In the genomic region with DNA sequence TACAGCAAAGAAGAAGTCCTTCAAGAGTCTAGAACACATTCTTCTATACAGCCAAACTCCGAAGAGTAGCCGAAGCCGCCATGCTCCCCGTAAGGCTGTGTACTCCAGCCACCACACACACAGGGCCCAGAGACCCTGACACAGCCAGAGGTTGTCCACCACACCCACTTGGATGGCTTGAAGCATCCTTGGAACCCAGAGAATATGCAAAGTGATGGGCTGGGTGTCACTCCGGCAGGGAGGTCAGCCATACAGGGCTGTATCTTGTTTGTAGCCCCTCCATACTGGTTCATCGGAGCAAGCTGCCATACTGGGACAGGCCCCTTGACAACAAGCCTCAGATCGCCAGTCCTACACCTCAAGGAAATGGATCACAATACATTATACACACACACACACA, we compare ENCODE assay signal across 21 mouse cellular contexts. TPM values are rescaled to one million over a fixed set of nuclear protein-coding genes. Genes with fewer than 3 reads are reported as not detected.
A peak's percentile ranks its signal among the peaks of the same experiment; 100 is the strongest.
DNase-seq lines count a peak whose midpoint lies in the region; ATAC-seq lines count a peak whose summit lies in the region.
"Had no signal": no experiment of that assay in that cellular context is flagged by ENCODE, and none has a peak within 500 bp of the region (broad histone marks: within the 10 kb centered on the region; RNA-seq: fewer than 3 reads in every experiment).

No protein-coding gene starts in this region.

- H3K27ac ChIP-seq in heart, embryonic 13.5 days (replicated peaks), result peak overlapping the region; percentile 76
- peak overlapping the region; percentile 82 for H3K27ac ChIP-seq in kidney, embryonic 16.5 days (ENCODE audit: low read length)
- H3K27ac ChIP-seq in stomach, embryonic 14.5 days (ENCODE audit: low read length), result peak overlapping the region; percentile 52; the same call in 1 of the 2 replicates
- no peak overlapping the region for H3K27ac ChIP-seq in hindbrain, embryonic 16.5 days (ENCODE audit: low read depth, low read length)
- H3K27ac ChIP-seq: embryonic facial prominence, embryonic 12.5 days; hindbrain, embryonic 14.5 days; layer of hippocampus, adult 2 months; liver, embryonic 14.5 days had no signal

- no peaks in the 10 kb centered on the region for H3K27me3 ChIP-seq in heart, embryonic 13.5 days (replicated peaks)
- no peaks in the 10 kb centered on the region for H3K27me3 ChIP-seq in kidney, embryonic 16.5 days (ENCODE audit: insufficient read depth, low read length)
- H3K27me3 ChIP-seq in stomach, embryonic 14.5 days (ENCODE audit: control insufficient read depth, insufficient read depth, low read length), result no peaks in the 10 kb centered on the region
- H3K27me3 ChIP-seq in hindbrain, embryonic 16.5 days (replicated peaks; ENCODE audit: control insufficient read depth, insufficient read depth, low read length), result no peaks in the 10 kb centered on the region
- H3K27me3 ChIP-seq: embryonic facial prominence, embryonic 12.5 days; lung, embryonic 15.5 days had no signal

- peaks cover 42% of the 10 kb centered on the region for H3K4me1 ChIP-seq in heart, embryonic 13.5 days
- H3K4me1 ChIP-seq in kidney, embryonic 16.5 days (ENCODE audit: insufficient read depth, low read length), result peaks cover 30% of the 10 kb centered on the region
- 0 out of 2 replicates have a peak, but pooled peaks cover 2% of the 10 kb centered on the region for H3K4me1 ChIP-seq in stomach, embryonic 14.5 days (ENCODE audit: control insufficient read depth, insufficient read depth, low read length)
- no peaks in the 10 kb centered on the region for H3K4me1 ChIP-seq in hindbrain, embryonic 16.5 days (ENCODE audit: control insufficient read depth, insufficient read depth, low read depth, low read length)

- intact Hi-C loops in heart, postnatal 14 days (cut with DNase I), result no loop called here

- H3K9me3 ChIP-seq in heart, embryonic 13.5 days, result no peaks in the 10 kb centered on the region
- H3K9me3 ChIP-seq in kidney, embryonic 16.5 days (ENCODE audit: low read length), result no peaks in the 10 kb centered on the region
- no peaks in the 10 kb centered on the region for H3K9me3 ChIP-seq in stomach, embryonic 14.5 days (ENCODE audit: control insufficient read depth, low read depth, low read length)
- H3K9me3 ChIP-seq in hindbrain, embryonic 16.5 days (ENCODE audit: control insufficient read depth, low read length), result no peaks in the 10 kb centered on the region
- H3K9me3 ChIP-seq: embryonic facial prominence, embryonic 12.5 days; lung, embryonic 15.5 days had no signal

- no peak overlapping the region for H3K4me3 ChIP-seq in heart, embryonic 13.5 days
- no peak overlapping the region for H3K4me3 ChIP-seq in kidney, embryonic 16.5 days (ENCODE audit: low read length)
- H3K4me3 ChIP-seq in stomach, embryonic 14.5 days (ENCODE audit: low read depth, low read length), result no peak overlapping the region
- H3K4me3 ChIP-seq in hindbrain, embryonic 16.5 days (ENCODE audit: low read length), result no peak overlapping the region
- H3K4me3 ChIP-seq: embryonic facial prominence, embryonic 12.5 days; layer of hippocampus, adult 2 months; lung, embryonic 15.5 days had no signal

- H3K9ac ChIP-seq in heart, embryonic 13.5 days, result no peak overlapping the region
- no peak overlapping the region for H3K9ac ChIP-seq in kidney, embryonic 16.5 days (replicated peaks; ENCODE audit: low read length)
- H3K9ac ChIP-seq in stomach, embryonic 14.5 days (replicated peaks; ENCODE audit: low read depth, low read length), result no peak overlapping the region
- H3K9ac ChIP-seq in hindbrain, embryonic 16.5 days (ENCODE audit: low read depth, low read length), result no peak overlapping the region
- H3K9ac ChIP-seq: embryonic facial prominence, embryonic 12.5 days; hindbrain, embryonic 14.5 days; liver, embryonic 14.5 days; lung, embryonic 15.5 days had no signal

- WGBS in heart, embryonic 13.5 days, result 95% methylated on average over 7 of the region's 7 CpGs
- 93% methylated on average over 7 of the region's 7 CpGs for WGBS in kidney, embryonic 16.5 days
- 96% methylated on average over 7 of the region's 7 CpGs for WGBS in stomach, embryonic 14.5 days
- over 99% methylated on average over 7 of the region's 7 CpGs for WGBS in hindbrain, embryonic 16.5 days

- DNase-seq in heart, postnatal 14 days, result no peak
- DNase-seq in kidney, postnatal 10 days, result no peak
- peak; percentile 58 for DNase-seq in ZHBTc4 (ENCODE audit: low read depth, low spot score)
- no peak for DNase-seq in c-Kit-positive CD71-positive TER-119-positive erythroid progenitor cells, embryonic 14.5 days (ENCODE audit: low spot score)
- DNase-seq: adrenal gland, adult 8-10 months; cerebellum, postnatal 10 days; gastrocnemius, postnatal 25 days; layer of hippocampus, postnatal 36 days; retina, postnatal 1 day; thymus, postnatal 36 days had no signal

- peaks cover 13% of the 10 kb centered on the region; the same call in 1 of the 2 replicates for H3K36me3 ChIP-seq in heart, embryonic 13.5 days
- H3K36me3 ChIP-seq in kidney, embryonic 16.5 days (ENCODE audit: insufficient read depth, low read length), result peaks cover 4% of the 10 kb centered on the region; the same call in 1 of the 2 replicates
- no peaks in the 10 kb centered on the region for H3K36me3 ChIP-seq in stomach, embryonic 14.5 days (ENCODE audit: control insufficient read depth, insufficient read depth, low read length)
- H3K36me3 ChIP-seq in hindbrain, embryonic 16.5 days (ENCODE audit: control insufficient read depth, insufficient read depth, low read length), result 0 out of 2 replicates have a peak, but pooled peaks cover 2% of the 10 kb centered on the region
- H3K36me3 ChIP-seq: embryonic facial prominence, embryonic 12.5 days; lung, embryonic 15.5 days had no signal

- ATAC-seq in heart, embryonic 13.5 days (ENCODE audit: extremely low read depth, insufficient number of reproducible peaks, low FRiP score, low TSS enrichment), result no peak
- ATAC-seq in kidney, embryonic 16.5 days (ENCODE audit: low FRiP score, low TSS enrichment), result no peak
- ATAC-seq in stomach, embryonic 14.5 days (ENCODE audit: insufficient number of reproducible peaks, insufficient read depth, low FRiP score, low read depth), result no peak
- ATAC-seq in hindbrain, embryonic 16.5 days, result no peak
- ATAC-seq: forebrain, embryonic 14.5 days; midbrain, embryonic 16.5 days had no signal

- H3K4me2 ChIP-seq in heart, embryonic 13.5 days, result no peak overlapping the region
- no peak overlapping the region for H3K4me2 ChIP-seq in kidney, embryonic 16.5 days (replicated peaks; ENCODE audit: low read depth, low read length)
- no peak overlapping the region for H3K4me2 ChIP-seq in stomach, embryonic 14.5 days (replicated peaks; ENCODE audit: low read depth, low read length)
- no peak overlapping the region for H3K4me2 ChIP-seq in hindbrain, embryonic 16.5 days (ENCODE audit: low read length)
- H3K4me2 ChIP-seq: embryonic facial prominence, embryonic 12.5 days; hindbrain, embryonic 14.5 days had no signal

RNA-seq across cellular contexts. Expression of a gene that starts 37.4 kb away (rescaled TPM):
- 16.2 and 17.3 TPM in 2 replicates for polyA plus RNA-seq in heart, embryonic 13.5 days (2015; fragmentation: Nextera tagmentation; extraction: Ambion mirVana)
- 10 to 100 TPM; 16.2 to 17.7 TPM for total RNA-seq in heart, postnatal 14 days (2021)
- polyA plus RNA-seq in kidney, embryonic 16.5 days (2015; fragmentation: Nextera tagmentation; extraction: Ambion mirVana), result 16.7 and 19.0 TPM in 2 replicates
- polyA plus RNA-seq in stomach, embryonic 14.5 days (2014; fragmentation: Nextera tagmentation; extraction: Ambion mirVana), result 31.8 and 38.5 TPM in 2 replicates
- 39.0 and 48.5 TPM in 2 replicates for polyA plus RNA-seq in hindbrain, embryonic 16.5 days (2015; fragmentation: Nextera tagmentation; extraction: Ambion mirVana)
